Mouse (Mus musculus) naive thymus-derived CD4-positive, alpha-beta T cell, adult 2 months (primary cell): Measurements from ENCODE around the gene Fam193b.
"Not testable (repeated sequence)": the region's sequence is repeated elsewhere in the genome, so short reads cannot be mapped to it uniquely, and the experiment has no call there.

ENCODE experiments used
- DNase-seq: peaks from one replicate; pipeline ENCODE4 v3.0.0-alpha.2; 2011; ENCODE audit warnings: low read depth

Fam193b gene

DNA sequence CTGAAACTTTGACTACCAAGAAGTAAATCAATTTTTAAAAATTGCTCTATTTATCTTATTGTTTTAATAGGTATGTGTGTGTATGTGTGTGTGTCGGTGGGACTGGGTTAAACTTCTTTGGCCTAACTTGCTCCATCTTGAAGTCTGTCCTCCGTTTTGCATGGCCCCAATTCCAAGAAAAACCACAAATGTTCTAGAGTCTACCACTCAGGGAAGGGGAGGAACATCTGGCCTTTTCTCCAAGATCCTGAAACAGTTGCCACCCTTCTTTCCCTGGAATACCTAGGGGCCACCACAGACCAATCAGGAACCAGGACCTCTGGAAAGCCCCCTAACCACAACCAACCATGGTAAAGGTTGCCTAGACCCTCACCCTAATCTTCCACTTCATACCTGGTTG lies 1.1 kb upstream of the Fam193b start:
- no peak for DNase-seq

DNA sequence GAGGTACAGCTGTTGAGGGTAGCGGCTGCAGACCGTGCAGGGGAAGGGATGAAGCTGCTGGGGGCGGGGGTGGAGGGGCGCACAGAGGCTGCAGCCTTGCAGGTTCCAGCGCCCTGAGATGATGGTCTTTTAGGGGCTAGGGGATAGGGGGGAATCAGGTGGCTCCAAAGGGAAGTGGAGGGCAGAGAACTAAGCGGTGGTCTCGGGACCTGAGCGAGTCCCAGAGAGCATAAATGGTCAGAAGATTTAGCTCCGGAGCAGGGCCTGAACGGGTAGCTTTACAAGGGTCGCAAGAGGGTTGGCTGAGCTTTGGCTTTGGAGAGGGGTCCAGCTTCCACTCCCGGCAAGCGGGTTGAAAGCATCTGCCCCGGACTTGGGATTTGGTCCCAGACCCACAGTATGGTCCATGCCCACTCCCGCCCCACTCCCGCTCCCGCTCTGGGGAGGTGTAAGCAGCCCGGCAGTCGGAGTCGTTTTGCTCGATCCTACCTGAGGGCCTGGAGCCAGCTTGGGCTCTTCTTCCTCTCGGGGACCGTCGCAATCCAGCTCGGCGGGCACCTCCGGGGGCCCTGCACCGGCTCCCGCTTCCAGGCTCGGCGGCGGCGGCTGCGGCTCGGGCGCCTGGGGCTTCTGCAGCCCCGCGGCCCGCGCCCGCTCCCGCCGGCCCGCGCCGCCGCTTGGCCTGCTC lies 490 bp downstream of the Fam193b start:
- peak; percentile 37 for DNase-seq

DNA sequence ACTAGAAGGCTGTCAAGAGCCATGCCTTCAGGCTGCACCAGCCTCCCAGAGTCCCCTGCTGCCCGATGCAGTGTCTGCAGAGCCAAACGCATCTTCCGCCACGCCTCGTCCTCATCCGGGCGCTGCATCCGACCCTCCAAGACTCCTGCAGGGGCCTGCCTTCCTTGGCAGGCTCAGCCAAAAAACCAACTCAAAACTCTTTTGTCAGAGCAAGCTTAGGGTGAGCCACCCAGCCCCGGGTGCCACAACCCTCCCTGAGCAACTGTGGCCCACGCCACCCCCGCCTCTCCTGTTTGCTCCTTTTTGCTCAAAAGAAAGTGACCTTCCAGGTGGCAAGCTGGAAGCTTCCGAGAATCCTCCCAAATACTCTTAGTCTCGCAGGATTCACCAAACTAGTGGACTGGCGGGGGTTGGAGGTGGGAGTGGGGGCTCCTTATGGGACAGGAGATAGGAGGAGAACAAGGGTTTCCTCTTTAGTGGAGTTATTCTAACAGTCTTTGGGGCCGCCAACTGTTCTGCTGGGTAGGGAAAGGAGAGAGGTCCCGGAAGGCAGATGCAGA lies 1.1 kb downstream of the Fam193b start:
- peak; percentile 18 for DNase-seq

DNA sequence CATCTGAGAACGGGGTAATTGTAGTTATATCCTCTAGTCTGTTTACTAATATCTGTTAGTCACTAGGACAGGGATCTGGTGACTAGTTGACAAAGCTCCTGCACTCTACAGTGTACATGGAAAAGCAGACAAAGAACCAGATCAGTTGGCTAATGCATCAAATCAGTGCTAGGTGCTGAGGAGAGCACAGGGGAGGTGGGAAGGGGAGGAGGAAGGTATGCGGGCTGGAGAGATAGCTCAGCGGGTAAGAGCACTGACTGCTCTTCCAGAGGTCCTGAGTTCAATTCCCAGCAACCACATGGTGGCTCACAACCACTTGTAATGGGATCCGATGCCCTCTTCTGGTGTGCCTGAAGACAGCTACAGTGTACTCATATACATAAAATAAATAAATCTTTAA lies 2.4 kb downstream of the Fam193b start:
- DNase-seq, result not testable (repeated sequence)

DNA sequence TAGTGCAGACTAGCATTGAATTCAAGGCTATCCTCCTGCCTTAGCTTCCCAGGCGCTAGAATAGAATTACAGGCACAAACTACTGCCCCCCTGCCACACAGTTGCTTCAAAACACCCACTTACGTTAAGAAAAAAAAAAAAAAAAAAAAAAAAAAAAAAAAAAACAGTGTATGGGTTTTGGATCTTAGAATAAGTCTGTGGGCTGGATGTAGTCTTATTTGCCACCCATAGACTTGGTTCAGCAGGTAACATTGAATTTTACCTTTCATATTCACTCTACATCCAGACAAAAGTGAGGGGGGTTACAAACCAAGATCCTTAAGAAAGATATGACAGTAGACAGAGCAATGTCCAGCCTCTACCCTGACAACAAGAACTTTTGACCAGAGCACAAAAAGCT lies 3.0 kb downstream of the Fam193b start:
- no peak for DNase-seq

DNA sequence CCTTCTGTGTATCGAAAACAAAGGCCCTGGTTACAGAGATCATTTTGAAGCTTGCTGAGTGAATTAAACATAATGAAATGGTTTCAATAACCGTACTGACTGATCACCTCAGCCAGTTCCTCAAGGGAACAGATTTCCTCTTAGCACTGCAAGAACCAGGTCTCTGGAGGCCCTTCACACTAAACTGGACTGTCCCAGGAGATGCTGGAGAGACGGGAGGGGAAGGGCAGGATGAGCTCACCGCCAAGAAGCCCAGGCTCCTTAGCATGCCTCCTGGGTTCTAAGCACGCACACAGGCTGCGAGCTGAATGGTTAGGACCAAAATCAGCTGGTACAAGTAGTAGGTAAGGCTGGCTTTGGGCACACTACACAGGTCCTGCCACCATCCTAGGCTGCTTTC lies 3.9 kb downstream of the Fam193b start:
- DNase-seq, result no peak

DNA sequence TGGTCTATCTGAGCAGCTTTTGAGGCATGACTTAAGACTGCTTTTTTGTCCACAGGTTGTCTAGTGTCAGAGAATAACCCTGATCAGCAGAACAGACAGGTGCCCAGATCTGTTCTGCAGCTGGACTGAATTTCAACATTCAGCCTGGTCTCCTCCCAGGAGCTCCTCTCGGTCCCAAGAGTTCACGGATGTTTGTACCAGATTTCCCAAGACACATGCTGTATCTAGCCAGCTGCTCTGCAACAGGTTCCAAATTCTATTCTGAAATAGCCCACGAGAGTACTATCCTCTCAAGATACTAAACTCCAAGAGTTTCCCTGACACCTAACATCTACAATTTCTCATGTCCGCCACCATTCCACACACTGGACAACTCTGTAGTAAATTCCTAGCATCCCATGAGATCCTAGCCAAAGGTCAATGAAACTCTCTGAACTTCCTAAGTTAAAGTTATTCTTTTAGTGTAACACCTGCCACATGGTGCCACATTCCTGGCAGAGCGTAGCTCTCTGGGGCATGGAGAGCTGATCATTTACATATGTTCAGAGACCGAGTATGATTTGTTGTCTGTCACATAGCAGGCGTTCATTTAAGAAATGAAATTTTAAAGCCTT lies 7.5 kb downstream of the Fam193b start:
- no peak for DNase-seq

DNA sequence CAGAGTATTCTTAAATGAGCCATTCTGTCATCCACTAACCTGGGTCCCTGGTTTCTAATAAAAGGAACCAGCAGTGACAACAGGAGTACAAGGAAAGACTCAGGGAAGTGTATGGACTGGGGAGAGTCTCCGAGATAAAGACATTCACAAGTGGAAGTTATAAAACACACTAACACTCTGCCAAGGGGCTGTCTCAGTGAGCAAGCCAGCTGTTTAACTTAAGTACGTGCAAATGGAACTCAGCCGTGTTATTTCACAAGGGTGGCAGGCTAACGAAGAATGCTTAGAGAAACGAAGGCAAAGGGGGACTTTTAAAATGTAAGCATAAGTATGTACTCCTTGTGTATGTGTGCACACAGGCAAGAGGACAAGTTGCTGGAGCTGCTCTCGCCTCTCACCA lies 13.4 kb downstream of the Fam193b start:
- DNase-seq, result no peak

DNA sequence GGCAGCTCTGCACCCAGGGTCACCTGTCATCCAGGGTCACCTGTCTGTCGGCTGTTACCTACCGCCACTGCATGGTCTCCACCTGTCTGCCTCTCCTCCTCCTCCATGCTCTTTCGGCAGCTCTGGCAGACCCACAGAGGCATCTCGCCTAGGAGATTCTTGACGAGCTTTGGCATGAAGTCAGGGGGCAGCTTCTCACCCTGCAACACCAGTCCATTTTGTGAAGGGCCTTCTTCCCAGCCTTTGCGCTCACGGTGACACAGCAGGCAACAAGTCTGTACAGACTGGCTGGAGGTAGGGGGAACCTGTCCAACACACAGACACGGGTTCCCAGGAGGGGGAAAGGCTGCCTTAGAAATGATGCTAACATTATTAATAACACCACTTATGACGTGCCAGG lies 15.0 kb downstream of the Fam193b start:
- no peak for DNase-seq

DNA sequence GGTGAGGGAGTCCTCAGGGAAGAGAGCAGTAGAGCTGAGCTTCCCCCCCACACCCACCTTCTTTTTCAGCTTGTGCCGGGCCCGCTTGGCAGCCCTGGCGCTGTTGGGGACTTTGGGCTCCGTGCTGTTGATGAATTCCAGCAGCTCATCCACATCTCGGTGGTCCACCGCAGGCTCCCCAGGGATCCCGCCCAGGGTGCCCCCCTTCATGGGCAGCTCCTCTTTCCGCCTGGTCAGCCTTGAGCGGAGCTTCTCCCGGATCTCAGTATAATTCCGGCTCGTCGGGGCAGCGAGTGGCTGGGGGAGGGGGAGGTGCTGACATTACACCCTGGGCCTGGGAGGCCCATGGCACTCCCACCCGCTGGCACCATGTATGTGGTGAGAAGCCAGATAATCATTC lies 21.9 kb downstream of the Fam193b start:
- no peak for DNase-seq

DNA sequence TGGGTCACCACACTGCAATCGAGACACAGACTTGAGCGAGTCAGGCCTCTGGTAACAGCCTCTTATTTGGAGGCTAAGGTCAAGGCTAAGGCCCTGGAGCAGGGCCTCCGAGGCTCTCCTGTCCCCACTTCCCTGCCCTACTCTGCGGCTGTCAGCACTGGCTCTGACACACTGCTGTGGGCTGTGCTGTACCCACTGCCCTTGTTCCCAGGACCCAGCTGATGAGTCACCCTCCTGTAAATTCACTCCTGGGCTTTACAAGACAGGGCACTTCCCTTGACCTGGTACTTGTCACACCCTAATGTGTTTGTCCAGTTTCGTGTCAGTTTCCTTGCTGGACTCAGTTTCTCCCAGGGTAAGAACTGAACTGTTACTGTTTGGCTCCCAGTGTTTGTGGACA lies 22.5 kb downstream of the Fam193b start:
- no peak for DNase-seq

DNA sequence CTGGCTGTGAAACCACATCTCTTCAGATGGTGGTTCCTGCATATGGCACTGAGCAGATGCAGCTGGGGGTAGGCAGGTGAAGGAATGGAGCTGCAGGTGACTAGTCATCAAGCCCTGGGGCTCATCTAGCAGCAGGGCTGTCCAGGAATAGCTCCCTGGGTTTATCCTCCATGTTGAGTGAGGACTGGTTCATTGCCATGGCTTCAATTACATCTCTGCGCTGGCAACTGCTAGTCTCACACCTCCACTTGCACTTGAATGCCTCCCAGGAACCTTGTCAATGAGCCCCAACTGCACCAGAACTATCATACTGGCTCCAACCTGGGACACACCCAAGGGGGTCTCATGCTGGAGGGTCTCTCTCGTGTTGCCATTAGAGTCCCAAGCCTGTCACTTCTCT lies 23.0 kb downstream of the Fam193b start:
- DNase-seq, result no peak

DNA sequence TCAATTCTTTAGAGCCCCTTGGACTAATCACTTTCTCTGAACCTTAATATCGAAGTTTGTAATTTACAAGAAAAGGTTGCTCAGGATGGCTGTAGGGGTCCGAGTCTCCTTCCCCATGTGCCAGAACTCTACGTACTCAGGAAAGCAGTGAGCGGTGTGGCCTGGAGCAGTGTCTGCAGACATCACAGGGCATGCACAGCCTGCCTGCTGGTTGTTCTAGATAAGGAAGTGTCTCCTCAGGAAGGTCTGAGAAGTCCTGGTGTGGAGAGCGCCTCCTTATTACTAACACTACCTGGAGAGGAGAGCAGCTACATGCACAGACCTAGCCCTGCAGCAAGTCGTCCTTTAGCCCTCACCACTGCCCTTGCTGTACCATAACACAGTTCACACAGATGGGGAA lies 26.1 kb downstream of the Fam193b start:
- no peak for DNase-seq

DNA sequence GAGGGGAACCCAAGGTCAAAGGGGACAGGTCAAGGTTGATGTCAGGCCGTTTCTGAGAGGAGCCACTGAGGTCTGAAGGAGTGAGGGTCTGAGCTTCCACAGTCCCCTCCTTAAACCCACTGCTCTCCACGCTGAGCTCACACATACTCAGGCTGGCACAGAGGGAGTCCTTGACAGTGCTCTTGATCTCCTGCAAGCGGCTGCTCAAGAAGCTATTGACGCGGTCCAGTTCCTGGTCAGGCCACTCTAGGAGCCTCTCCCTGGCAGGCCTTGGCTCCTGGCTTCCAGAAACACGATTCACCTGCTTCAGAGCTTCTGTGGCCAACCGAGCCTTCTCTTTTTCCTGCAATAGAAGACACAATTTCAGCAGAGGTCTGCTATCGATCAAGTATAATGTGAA lies 27.5 kb downstream of the Fam193b start:
- DNase-seq, result no peak

DNA sequence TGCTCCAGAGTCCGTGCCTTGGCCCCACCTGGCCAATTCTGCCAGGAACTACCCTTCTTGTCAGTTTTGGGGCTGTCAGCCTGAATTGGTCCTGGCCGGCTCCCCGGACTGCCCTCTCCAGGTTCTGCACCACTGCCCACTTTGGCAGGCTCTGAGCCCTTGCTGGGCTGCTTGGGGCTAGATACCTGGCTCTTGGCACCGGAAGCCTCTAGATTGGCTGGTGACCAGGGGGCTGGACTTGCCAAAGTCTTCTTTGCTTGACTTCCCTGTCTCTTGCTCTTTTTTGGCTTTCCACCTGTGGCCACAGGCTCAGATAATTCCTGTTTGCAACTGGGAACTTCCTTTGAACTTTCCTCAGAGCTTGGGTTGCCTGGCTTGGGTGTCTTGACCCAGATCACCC lies 28.0 kb downstream of the Fam193b start:
- DNase-seq, result no peak

DNA sequence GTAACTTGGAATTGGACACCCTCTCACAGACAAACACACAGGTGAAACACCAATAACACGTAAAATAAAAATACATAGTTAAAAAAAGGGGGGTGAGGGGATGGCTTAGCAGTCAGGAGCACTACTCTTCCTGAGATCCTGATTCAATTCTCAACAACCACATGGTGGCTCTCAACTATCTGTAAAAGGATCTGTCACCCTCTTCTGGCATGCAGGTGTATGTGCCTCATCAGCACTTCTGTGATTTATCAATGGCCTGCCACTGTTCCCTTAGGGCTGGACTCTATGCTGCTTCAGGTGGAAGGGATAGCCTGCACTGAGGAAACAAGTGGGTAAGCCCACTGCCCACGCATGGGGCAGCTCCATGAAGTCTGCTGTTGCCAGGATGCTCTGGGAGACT lies 30.0 kb downstream of the Fam193b start:
- DNase-seq, result no peak

DNA sequence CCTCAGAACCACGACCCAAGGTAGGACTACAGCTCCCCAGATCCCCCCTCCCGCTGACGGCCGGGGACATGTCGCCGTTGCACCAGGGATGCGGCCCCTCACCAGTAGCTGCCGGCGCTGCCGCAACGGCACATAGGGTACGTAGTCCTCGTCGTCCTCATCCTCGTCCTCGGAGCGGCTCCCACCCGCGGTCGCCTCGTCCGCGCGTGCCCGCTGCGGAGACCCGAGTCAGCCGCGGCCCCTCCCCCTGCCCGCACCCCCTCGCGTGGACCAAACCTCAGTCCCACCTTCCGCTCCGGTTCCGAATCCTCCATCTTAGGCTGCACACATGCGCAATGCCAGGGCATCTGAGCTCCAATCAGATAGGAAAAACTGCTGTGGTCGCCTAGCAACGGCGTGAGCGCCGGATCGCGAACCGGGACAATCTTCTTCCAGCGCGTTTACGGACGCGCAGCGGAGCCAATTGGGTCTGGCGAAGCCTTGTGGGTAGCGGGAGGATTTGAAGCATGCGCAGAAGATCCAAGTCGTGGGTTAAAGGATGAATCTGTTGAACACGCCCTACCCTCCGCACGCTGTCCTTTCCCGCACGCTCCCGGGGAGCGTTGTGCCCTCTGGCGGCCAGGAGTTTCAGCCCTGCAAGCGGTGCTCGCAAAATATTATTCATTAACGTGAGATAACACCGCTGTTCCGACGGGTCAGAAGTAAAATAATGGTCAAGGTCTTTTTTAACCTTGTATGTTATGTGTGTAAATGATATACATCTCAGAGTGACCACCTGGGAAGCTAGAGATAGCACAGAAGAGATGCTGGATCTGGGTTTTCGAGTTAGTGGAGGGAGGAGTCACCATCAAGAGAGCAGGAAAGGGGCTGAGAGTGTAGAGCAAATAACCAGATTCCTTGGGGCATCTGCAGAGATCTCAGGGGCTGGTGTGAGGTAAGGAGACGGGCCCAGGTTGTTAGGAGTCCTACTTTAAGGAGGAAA lies 34.4 kb downstream of the Fam193b start, which contains the start of gene Ddx41:
Gene Ddx41 (minus strand): TSS at position 465 of the 982 bp plus-strand sequence.
- peak; percentile 100 for DNase-seq

DNA sequence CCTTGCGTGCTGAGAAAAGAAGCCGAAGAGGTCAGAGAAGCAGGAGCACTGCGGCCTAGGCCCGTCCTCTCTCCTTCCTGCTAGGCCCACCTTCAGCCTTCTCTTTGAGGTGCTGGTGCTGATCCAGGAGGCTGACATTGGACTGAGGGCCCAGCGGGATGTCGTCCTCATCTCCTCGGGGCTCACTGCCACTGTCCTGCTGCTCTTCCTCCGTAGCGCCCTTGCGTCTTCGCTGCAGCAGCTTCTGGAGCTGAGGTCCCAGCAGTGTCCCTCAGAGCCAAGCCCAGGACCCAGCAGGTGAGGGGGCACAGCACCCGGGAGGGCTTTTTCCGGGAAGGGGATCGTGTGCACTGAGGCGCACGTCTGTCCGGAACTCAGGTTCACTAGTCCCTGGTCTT lies 35.1 kb downstream of the Fam193b start:
- no peak for DNase-seq

DNA sequence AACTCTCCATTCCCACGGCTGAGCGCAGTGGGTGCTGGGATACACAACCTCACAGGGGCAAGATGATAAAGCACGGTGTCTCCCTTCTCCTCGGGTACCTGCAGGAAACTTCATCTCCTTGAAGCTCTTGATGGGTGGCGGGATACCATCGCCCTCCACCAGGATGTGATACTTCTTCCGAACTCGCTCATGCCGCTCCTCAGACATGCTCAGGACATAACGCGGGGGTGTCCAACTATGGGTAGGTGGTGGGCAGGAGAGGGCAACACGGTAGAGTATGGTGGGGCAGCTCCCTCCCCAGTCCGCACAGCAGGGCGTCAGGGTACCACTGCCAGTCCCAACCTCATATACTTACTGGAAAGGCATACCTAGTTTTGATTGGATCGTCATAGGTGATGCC lies 35.7 kb downstream of the Fam193b start:
- DNase-seq, result no peak

DNA sequence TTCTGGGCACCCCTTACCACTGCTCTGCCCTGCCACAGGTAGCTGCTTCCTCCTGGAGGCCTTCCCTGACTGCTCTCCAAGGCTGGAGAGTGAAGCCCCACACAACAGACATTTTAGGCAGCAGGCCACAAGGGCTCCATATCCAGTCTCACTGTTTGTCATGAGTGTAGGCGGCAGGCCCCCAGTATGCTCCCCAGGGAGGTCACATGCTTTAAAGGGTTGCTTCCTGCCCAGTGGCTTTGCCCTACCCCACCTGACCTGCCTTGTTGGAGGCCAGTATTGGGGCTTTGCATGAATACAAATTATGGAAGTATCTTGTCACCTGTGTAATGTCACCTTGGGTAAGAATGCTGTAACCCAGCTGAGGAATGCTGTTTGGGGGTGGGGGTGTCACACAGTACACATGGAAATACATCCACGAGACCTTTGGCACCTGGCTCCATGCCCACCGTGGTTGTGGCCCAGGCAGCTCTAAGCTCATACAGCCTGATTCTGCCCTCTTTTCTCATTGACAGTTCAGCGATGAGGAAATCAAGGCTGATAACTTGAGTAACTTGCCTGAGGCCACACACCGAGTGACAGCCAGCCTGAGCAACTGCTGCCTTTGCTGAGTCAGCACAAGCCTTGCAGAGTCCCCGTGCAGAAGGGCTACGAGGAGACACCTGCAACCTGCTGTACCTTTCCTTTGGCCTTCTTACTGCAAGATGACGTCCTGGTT lies 41.6 kb downstream of the Fam193b start, which contains the start of gene Dok3:
Gene Dok3 (minus strand): TSS at position 99 of the 718 bp plus-strand sequence.
- no peak for DNase-seq

DNA sequence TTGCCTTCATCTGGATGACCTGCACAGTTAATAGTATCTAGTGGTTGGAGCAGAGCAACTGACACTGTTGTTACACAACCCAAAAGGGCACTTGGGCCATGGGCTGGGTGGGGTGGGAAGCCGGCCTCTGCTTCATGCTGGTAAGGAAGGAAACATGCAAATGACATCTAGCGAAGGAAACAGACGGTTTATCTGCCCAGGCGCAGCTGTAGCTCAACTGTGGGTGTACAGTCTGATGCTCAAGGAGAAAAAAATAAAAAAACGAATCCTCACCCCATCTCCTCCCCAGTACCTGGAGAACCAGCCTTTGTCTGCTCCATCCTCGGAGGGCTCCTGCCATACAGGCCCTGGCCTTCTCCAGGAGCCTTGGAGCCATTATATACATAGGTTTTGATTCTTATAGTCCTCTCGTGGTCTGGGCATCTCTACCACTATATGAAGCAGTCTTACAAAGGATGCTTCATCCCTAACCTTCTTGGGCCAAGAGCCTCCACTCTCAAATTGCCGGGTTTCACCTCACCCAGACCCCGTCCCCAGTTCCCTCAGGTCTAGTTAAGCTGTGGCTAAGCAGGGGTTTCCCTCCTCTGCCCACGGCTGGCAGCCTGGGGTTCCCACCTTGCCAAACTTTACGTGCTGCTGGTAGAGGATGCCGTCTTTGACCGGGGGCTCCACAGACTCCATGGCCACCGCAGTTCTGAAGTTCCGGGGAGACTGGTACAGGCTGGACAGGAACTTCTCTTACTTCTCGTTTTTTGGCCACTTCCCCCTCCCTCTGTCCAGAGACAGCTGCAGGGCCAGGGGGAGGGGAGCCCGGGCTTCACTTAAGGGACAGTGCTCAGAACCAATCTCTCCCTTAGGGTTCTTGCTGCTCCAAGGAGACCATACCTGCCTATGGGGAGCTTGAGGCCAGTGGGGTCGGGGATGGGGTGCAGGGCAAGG lies 42.8 kb downstream of the Fam193b start:
- DNase-seq, result no peak
